Mouse (Mus musculus): ENCODE measurements around the gene Fcgrt. TPM values are rescaled to one million over a fixed set of nuclear protein-coding genes. Genes with fewer than 3 reads are reported as not detected.

Gene Fcgrt
- total RNA-seq, 2 experiments from 2014 or later, result 22.0 to 69.0 TPM

Other genes starting within 250 kb of the Fcgrt start
Only the 30 nearest of the 33 such genes appear.
- 19.4 and 23.7 TPM in 2 replicates for gene Med25, start 211.1 kb downstream of the Fcgrt start, total RNA-seq (2015)
- gene Med25, start 211.1 kb downstream of the Fcgrt start, total RNA-seq (2017), result 8.6 and 9.0 TPM in 2 replicates
- 4.6 and 4.7 TPM in 2 replicates for gene Fuz, start 207.8 kb downstream of the Fcgrt start, total RNA-seq (2015)
- 11.1 and 11.3 TPM in 2 replicates for gene Fuz, start 207.8 kb downstream of the Fcgrt start, total RNA-seq (2017)
- gene Ap2a1, start 174.4 kb downstream of the Fcgrt start, total RNA-seq (2015), result 33.2 and 36.1 TPM in 2 replicates
- 20.2 and 33.6 TPM in 2 replicates for gene Ap2a1, start 174.4 kb downstream of the Fcgrt start, total RNA-seq (2017)
- not detected in 2 replicates for gene Tsks, start 160.6 kb downstream of the Fcgrt start, total RNA-seq (2015)
- gene Tsks, start 160.6 kb downstream of the Fcgrt start, total RNA-seq (2017), result not detected in 2 replicates
- not detected in 2 replicates for gene Cpt1c, start 129.0 kb downstream of the Fcgrt start, total RNA-seq (2015)
- gene Cpt1c, start 129.0 kb downstream of the Fcgrt start, total RNA-seq (2017), result 0.12 TPM in 1 of 2 replicates, not detected in the other
- gene Prmt1, start 117.3 kb downstream of the Fcgrt start, total RNA-seq (2015), result 48.4 and 55.7 TPM in 2 replicates
- gene Prmt1, start 117.3 kb downstream of the Fcgrt start, total RNA-seq (2017), result 40.0 and 42.9 TPM in 2 replicates
- gene Irf3, start 106.2 kb downstream of the Fcgrt start, total RNA-seq (2015), result 60.8 and 76.8 TPM in 2 replicates
- 84.8 and 89.4 TPM in 2 replicates for gene Irf3, start 106.2 kb downstream of the Fcgrt start, total RNA-seq (2017)
- 16.8 and 18.7 TPM in 2 replicates for gene Bcl2l12, start 105.1 kb downstream of the Fcgrt start, total RNA-seq (2015)
- gene Bcl2l12, start 105.1 kb downstream of the Fcgrt start, total RNA-seq (2017), result 14.1 and 17.7 TPM in 2 replicates
- 22.2 and 23.0 TPM in 2 replicates for gene Scaf1, start 87.5 kb downstream of the Fcgrt start, total RNA-seq (2015)
- 9.6 and 12.2 TPM in 2 replicates for gene Scaf1, start 87.5 kb downstream of the Fcgrt start, total RNA-seq (2017)
- gene Rras, start 85.9 kb downstream of the Fcgrt start, total RNA-seq (2015), result 77.1 and 78.6 TPM in 2 replicates
- 12.7 and 14.1 TPM in 2 replicates for gene Rras, start 85.9 kb downstream of the Fcgrt start, total RNA-seq (2017)
- gene Prr12, start 51.0 kb downstream of the Fcgrt start, total RNA-seq (2015), result 15.4 and 16.3 TPM in 2 replicates
- gene Prr12, start 51.0 kb downstream of the Fcgrt start, total RNA-seq (2017), result 1.9 and 3.0 TPM in 2 replicates
- gene Nosip, start 41.4 kb downstream of the Fcgrt start, total RNA-seq (2015), result 41.4 and 46.3 TPM in 2 replicates
- 54.2 and 56.8 TPM in 2 replicates for gene Nosip, start 41.4 kb downstream of the Fcgrt start, total RNA-seq (2017)
- 6.6 and 8.9 TPM in 2 replicates for gene Prrg2, start 41.2 kb downstream of the Fcgrt start, total RNA-seq (2015)
- gene Prrg2, start 41.2 kb downstream of the Fcgrt start, total RNA-seq (2017), result 5.4 TPM in 2 replicates
- 4.5 and 5.8 TPM in 2 replicates for gene Rcn3, start 11.6 kb downstream of the Fcgrt start, total RNA-seq (2015)
- gene Rcn3, start 11.6 kb downstream of the Fcgrt start, total RNA-seq (2017), result 7.8 and 18.1 TPM in 2 replicates
- gene Rps11, start 20.6 kb upstream of the Fcgrt start, total RNA-seq (2015), result 2,516 and 2,663 TPM in 2 replicates
- 1,201 and 1,233 TPM in 2 replicates for gene Rps11, start 20.6 kb upstream of the Fcgrt start, total RNA-seq (2017)
- gene Rpl13a, start 24.9 kb upstream of the Fcgrt start, total RNA-seq (2015), result 1,652 and 1,953 TPM in 2 replicates
- gene Rpl13a, start 24.9 kb upstream of the Fcgrt start, total RNA-seq (2017), result 2,014 and 2,240 TPM in 2 replicates
- gene Gm45713, start 32.4 kb upstream of the Fcgrt start, total RNA-seq (2015), result not detected in 2 replicates
- gene Gm45713, start 32.4 kb upstream of the Fcgrt start, total RNA-seq (2017), result not detected in 2 replicates
- gene Flt3l, start 32.6 kb upstream of the Fcgrt start, total RNA-seq (2015), result 22.7 and 29.0 TPM in 2 replicates
- gene Flt3l, start 32.6 kb upstream of the Fcgrt start, total RNA-seq (2017), result 17.4 and 17.6 TPM in 2 replicates
- gene Pih1d1, start 50.5 kb upstream of the Fcgrt start, total RNA-seq (2015), result 131 and 132 TPM in 2 replicates
- gene Pih1d1, start 50.5 kb upstream of the Fcgrt start, total RNA-seq (2017), result 43.9 and 51.4 TPM in 2 replicates
- gene Aldh16a1, start 50.7 kb upstream of the Fcgrt start, total RNA-seq (2015), result 68.0 and 72.0 TPM in 2 replicates
- 26.9 and 33.7 TPM in 2 replicates for gene Aldh16a1, start 50.7 kb upstream of the Fcgrt start, total RNA-seq (2017)
- gene Slc17a7, start 60.1 kb upstream of the Fcgrt start, total RNA-seq (2015), result 0.18 TPM in 1 of 2 replicates, not detected in the other
- not detected in 2 replicates for gene Slc17a7, start 60.1 kb upstream of the Fcgrt start, total RNA-seq (2017)
- not detected in 2 replicates for gene Gfy, start 75.7 kb upstream of the Fcgrt start, total RNA-seq (2015)
- gene Gfy, start 75.7 kb upstream of the Fcgrt start, total RNA-seq (2017), result not detected in 2 replicates
- not detected in 2 replicates for gene Pth2, start 77.1 kb upstream of the Fcgrt start, total RNA-seq (2015)
- not detected in 2 replicates for gene Pth2, start 77.1 kb upstream of the Fcgrt start, total RNA-seq (2017)
- gene Ccdc155, start 101.0 kb upstream of the Fcgrt start, total RNA-seq (2015), result not detected in 2 replicates
- gene Ccdc155, start 101.0 kb upstream of the Fcgrt start, total RNA-seq (2017), result not detected in 2 replicates
- gene Dkkl1, start 108.3 kb upstream of the Fcgrt start, total RNA-seq (2015), result 1.0 and 1.6 TPM in 2 replicates
- gene Dkkl1, start 108.3 kb upstream of the Fcgrt start, total RNA-seq (2017), result 1.1 and 5.0 TPM in 2 replicates
- gene Tead2, start 111.9 kb upstream of the Fcgrt start, total RNA-seq (2015), result 0.07 TPM in 1 of 2 replicates, not detected in the other
- gene Tead2, start 111.9 kb upstream of the Fcgrt start, total RNA-seq (2017), result not detected in 2 replicates
- 105 and 111 TPM in 2 replicates for gene Cd37, start 135.3 kb upstream of the Fcgrt start, total RNA-seq (2015)
- 67.9 and 74.9 TPM in 2 replicates for gene Cd37, start 135.3 kb upstream of the Fcgrt start, total RNA-seq (2017)
- not detected in 2 replicates for gene Slc6a16, start 137.2 kb upstream of the Fcgrt start, total RNA-seq (2015)
- gene Slc6a16, start 137.2 kb upstream of the Fcgrt start, total RNA-seq (2017), result not detected in 2 replicates
- gene Slc6a21, start 173.7 kb upstream of the Fcgrt start, total RNA-seq (2015), result 0.27 and 0.78 TPM in 2 replicates
- not detected in 2 replicates for gene Slc6a21, start 173.7 kb upstream of the Fcgrt start, total RNA-seq (2017)
- 3.2 and 4.7 TPM in 2 replicates for gene Trpm4, start 229.9 kb upstream of the Fcgrt start, total RNA-seq (2015)
- gene Trpm4, start 229.9 kb upstream of the Fcgrt start, total RNA-seq (2017), result 4.8 and 5.4 TPM in 2 replicates